Mouse (Mus musculus) midbrain, postnatal 0 days (tissue): Measurements from ENCODE around the gene Pced1b. TPM values are rescaled to one million over a fixed set of nuclear protein-coding genes. Genes with fewer than 3 reads are reported as not detected.
"Not testable (repeated sequence)": the region's sequence is repeated elsewhere in the genome, so short reads cannot be mapped to it uniquely, and the experiment has no call there.

Source experiments
- ATAC-seq: fragments of 200-750 bp; cut with Nextera tagmentation; 2 replicates; pipeline ENCODE4 v1.8.0; 2017; ENCODE audit warnings: moderate number of reproducible peaks, mild to moderate bottlenecking, moderate TSS enrichment, moderate library complexity; ENCODE audit not compliant: low FRiP score
- DNase-seq: peaks from one replicate; pipeline ENCODE4 v3.0.0-alpha.2; 2015; ENCODE audit warnings: low spot score
- H3K27ac ChIP-seq: fragments of 300-500 bp; sonication (generic); 2 replicates; pipeline ENCODE4 v1.5.1; 2014; ENCODE audit warnings: low read depth, mild to moderate bottlenecking, low read length, mixed read lengths
- H3K27me3 ChIP-seq: fragments of 300-500 bp; sonication (generic); 2 replicates; pipeline ENCODE4 v1.6.1; 2014; ENCODE audit warnings: low read length, control low read depth, mixed read lengths; ENCODE audit not compliant: insufficient read depth
- H3K36me3 ChIP-seq: fragments of 300-500 bp; sonication (generic); 2 replicates; pipeline ENCODE4 v1.6.1; 2014; ENCODE audit warnings: low read length, control low read depth, mixed read lengths; ENCODE audit not compliant: insufficient read depth
- H3K4me1 ChIP-seq: fragments of 300-500 bp; sonication (generic); 2 replicates; pipeline ENCODE4 v1.6.1; 2014; ENCODE audit warnings: mild to moderate bottlenecking, control low read depth, antibody characterized with exemption, low read length, mixed read lengths; ENCODE audit not compliant: insufficient read depth
- H3K4me2 ChIP-seq: fragments of 300-500 bp; sonication (generic); 2 replicates; pipeline ENCODE4 v1.6.1; 2014; ENCODE audit warnings: low read depth, mild to moderate bottlenecking, low read length, mixed read lengths; ENCODE audit not compliant: poor library complexity, severe bottlenecking
- H3K4me3 ChIP-seq: fragments of 300-500 bp; sonication (generic); 2 replicates; pipeline ENCODE4 v1.5.1; 2014; ENCODE audit warnings: low read depth, mild to moderate bottlenecking, low read length, moderate library complexity
- H3K9ac ChIP-seq: fragments of 300-500 bp; sonication (generic); replicated peaks from 2 replicates; pipeline ENCODE4 v1.6.1; 2014; ENCODE audit warnings: mild to moderate bottlenecking, low read length, moderate library complexity, mixed read lengths; ENCODE audit not compliant: poor library complexity, severe bottlenecking
- H3K9me3 ChIP-seq: fragments of 300-500 bp; sonication (generic); 2 replicates; pipeline ENCODE4 v1.6.1; 2016; ENCODE audit warnings: low read length, control low read depth
- CTCF ChIP-seq: IDR thresholded peaks from 2 replicates; pipeline ENCODE4 v1.5.1; 2016; ENCODE audit warnings: antibody characterized with exemption, mild to moderate bottlenecking
- WGBS: fragments of 180-500 bp; shearing (Covaris S2); extraction: QIAGEN DNeasy Blood & Tissue Kit; methylation state at CpG from one replicate; pipeline ENCODE4 v1.1.7; 2014; 5-methylcytosine and 5-hydroxymethylcytosine counted together
- polyA plus RNA-seq: library from polyadenylated mRNA; unstranded; fragments of >200 nt; fragmentation: Nextera tagmentation; extraction: Ambion mirVana; gene quantifications from 2 replicates; pipeline ENCODE4 v1.2.1, GENCODE M21; 2015
- total RNA-seq: library from RNA; depleted of rRNA; stranded (reverse); fragments of >200 nt; gene quantifications from 2 replicates; pipeline ENCODE4 v1.2.3, GENCODE M21; 2014; rRNA removed

The Pced1b gene
- 8.8 and 10.4 TPM in 2 replicates for total RNA-seq
- 7.0 and 8.1 TPM in 2 replicates for polyA plus RNA-seq

DNA sequence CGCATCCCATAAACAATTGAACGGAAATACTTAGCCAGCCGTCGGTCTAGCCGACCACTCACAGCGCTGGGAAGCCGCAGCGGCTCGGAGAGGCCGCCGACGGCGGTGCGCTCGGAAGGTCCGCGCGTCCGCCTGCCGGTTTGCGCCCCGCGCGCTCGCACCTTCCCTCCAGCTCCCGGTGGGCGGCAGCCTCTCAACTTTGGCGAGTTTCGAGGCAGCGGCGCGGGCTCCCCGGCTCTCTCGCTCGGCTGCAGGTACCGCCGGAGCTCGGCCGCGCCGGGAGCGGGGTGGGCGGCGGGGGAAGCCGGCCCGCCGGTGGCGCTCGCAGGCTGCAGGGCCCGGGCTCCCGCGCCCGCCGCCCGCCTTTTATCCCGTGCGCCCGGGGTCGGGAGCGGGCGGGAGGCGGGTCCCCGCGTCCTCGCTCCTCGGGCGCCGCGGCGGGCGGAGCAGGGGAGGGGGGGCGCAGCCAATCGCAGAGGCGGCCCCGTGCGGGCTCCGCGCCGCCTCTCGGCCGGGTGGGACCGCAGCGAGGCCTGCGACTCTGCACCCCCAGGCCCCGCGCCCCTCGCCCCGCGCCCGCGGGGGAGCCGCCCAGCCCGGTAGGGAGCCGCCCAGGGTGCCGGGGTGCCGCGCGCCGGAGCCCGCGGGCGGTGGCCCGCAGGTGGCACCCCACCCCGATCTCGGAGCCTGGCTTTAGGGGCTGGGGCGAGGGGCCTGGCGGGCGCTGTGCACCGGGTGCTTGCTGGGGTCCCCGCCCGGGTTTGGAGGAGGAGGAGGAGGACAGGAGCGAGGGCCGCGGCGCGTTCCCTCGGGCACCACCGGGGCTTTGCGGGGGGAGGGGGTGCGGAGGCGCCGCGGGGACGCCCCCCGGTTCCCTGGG is at the start of gene Pced1b, which contains the start of gene Amigo2:
Gene Pced1b (plus strand): TSS at position 197 of the 880 bp plus-strand sequence.
Gene Amigo2 (minus strand): TSS at position 377 of the 880 bp plus-strand sequence.
- ATAC-seq, result peak; percentile 84
- Histone ChIP-seq H3K4me1 (peaks cover 8% of the 10 kb centered on the region; the same call in 1 of the 2 replicates), H3K27ac (peak within 1 kb of the TSS; percentile 92), H3K9ac (peak within 1 kb of the TSS; percentile 97), H3K4me2 (peak within 1 kb of the TSS; percentile 92), H3K4me3 (peak within 1 kb of the TSS; percentile 80), H3K36me3 (no peaks in the 10 kb centered on the region), H3K9me3 (no peaks in the 10 kb centered on the region), H3K27me3 (no peaks in the 10 kb centered on the region)
- no peak; the same call in 1 of the 2 replicates for TF ChIP-seq CTCF
- WGBS, result under 1% methylated on average over 68 of the region's 125 CpGs
- DNase-seq, result peak; percentile 62

DNA sequence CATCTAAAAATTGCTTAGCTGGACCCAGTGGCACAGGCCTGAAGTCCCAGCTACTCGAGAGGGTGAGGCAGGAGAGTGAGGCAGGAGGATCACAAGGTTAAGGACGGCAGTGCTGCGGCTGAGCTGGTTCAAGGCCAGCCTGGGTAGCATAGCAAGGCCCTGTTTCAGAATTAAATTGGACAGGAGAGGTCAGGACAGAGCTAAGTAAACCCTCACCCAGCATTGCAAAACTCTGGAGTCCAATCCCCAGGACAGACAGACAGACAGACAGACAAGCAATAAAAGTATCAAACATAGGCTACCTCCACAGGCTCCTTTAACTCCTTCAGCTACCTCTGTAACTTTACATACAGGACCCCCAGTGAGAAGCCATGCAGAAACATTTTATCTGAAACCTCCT is 42.0 kb upstream of the Pced1b start:
- WGBS, result 81% methylated on average over 3 of the region's 3 CpGs

DNA sequence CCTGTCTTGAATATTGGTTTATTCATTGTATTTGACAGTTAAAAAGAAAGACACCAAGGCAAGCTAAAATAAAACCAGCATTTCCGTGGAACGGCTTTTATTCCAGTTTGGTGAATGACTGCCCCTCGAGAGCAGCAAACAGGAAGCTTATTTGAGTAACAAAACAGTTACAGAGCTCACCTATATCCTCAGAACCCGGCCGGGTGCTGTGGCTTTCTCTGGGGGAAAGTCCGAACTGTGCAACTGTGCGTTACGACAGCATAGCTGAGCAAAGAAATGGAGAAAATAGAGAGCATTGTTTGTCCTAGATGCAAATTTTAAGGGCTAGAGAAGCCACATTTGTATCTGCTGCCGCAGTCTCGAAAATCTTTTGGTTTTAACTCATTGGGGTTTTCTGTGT is 41.1 kb upstream of the Pced1b start:
- no peak overlapping the region for H3K4me2 ChIP-seq
- no peak for TF ChIP-seq CTCF
- DNase-seq (no peak), ATAC-seq (no peak)
- H3K27ac ChIP-seq, result no peak overlapping the region
- no peaks in the 10 kb centered on the region for H3K36me3 ChIP-seq
- no peak overlapping the region for H3K4me3 ChIP-seq
- H3K27me3 ChIP-seq, result no peaks in the 10 kb centered on the region
- H3K9ac ChIP-seq, result no peak overlapping the region
- no peaks in the 10 kb centered on the region for H3K4me1 ChIP-seq
- WGBS, result 77% methylated on average over 10 of the region's 10 CpGs
- H3K9me3 ChIP-seq, result no peaks in the 10 kb centered on the region

More for the DNA sequence above, 42.0 kb upstream of the Pced1b start:
- no peaks in the 10 kb centered on the region for H3K4me1 ChIP-seq
- no peak overlapping the region for H3K4me3 ChIP-seq
- no peaks in the 10 kb centered on the region for H3K9me3 ChIP-seq
- no peak overlapping the region for H3K4me2 ChIP-seq
- DNase-seq (no peak), ATAC-seq (no peak)
- no peak overlapping the region for H3K9ac ChIP-seq
- H3K36me3 ChIP-seq, result no peaks in the 10 kb centered on the region
- no peaks in the 10 kb centered on the region for H3K27me3 ChIP-seq
- H3K27ac ChIP-seq, result no peak overlapping the region
- no peak for TF ChIP-seq CTCF

DNA sequence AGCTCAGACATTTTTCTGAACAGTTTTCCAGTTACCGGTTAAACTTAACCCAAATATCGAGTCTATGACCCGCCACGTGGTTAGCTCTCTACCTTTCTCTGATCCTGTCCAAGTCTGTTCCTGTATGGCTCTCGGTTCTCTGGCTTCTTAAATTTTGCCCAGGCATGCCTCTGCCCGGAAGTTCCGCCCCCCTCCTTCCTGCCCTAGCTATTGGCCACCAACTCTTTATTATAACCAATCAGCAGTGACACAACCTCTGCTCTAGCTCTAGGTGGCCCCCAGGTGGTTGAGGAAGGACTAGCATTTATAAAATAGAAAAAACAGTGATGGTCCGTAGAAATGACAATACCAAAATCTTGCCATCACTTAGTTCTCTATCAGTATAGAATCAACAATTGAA is 40.4 kb upstream of the Pced1b start:
- 96% methylated on average over 8 of the region's 8 CpGs for WGBS
- ATAC-seq, result no peak
- DNase-seq, result no peak
- Histone ChIP-seq H3K27me3 (no peaks in the 10 kb centered on the region), H3K9me3 (no peaks in the 10 kb centered on the region), H3K4me3 (no peak overlapping the region), H3K9ac (no peak overlapping the region), H3K27ac (no peak overlapping the region), H3K4me1 (no peaks in the 10 kb centered on the region), H3K36me3 (no peaks in the 10 kb centered on the region), H3K4me2 (no peak overlapping the region)
- peak; percentile 32 for TF ChIP-seq CTCF

DNA sequence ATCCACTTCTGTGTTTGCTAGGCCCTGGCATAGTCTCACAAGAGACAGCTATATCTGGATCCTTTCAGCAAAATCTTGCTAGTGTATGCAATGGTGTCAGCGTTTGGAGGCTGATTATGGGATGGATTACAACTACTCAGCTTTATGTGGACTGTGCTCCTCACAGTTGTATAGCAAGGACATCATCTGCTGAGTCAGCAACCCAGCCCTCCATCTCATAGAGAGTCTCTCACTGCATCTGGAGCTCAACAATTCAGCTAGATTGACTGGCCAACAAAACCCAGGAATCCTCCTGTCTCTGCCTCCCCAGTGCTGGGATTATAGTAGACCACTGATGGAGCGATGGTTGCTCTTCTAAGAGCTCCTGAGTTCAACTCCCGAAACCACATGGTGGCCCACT is 37.2 kb upstream of the Pced1b start:
- not testable (repeated sequence) for ATAC-seq, H3K9ac ChIP-seq, H3K9me3 ChIP-seq, H3K4me2 ChIP-seq, H3K4me1 ChIP-seq, H3K27me3 ChIP-seq, H3K27ac ChIP-seq, H3K4me3 ChIP-seq, H3K36me3 ChIP-seq, DNase-seq
- WGBS, result 86% methylated on average over 3 of the region's 3 CpGs
